Mouse (Mus musculus) ES-Bruce4 (cell line): ENCODE measurements around the gene Sorbs2. TPM values are rescaled to one million over a fixed set of nuclear protein-coding genes. Genes with fewer than 3 reads are reported as not detected.

Source experiments
- H3K27ac ChIP-seq: 2 replicates; pipeline ENCODE4 v1.5.1; 2012; ENCODE audit warnings: low read length, inconsistent platforms; ENCODE audit not compliant: insufficient read depth
- H3K27me3 ChIP-seq: 2 replicates; pipeline ENCODE4 v1.6.1; 2012; ENCODE audit warnings: mild to moderate bottlenecking, low read length, inconsistent platforms; ENCODE audit not compliant: control insufficient read depth, poor library complexity, insufficient read depth, severe bottlenecking
- H3K36me3 ChIP-seq: 2 replicates; pipeline ENCODE4 v1.6.1; 2012; ENCODE audit warnings: inconsistent platforms, mild to moderate bottlenecking, low read length, moderate library complexity; ENCODE audit not compliant: control insufficient read depth, poor library complexity, insufficient read depth, severe bottlenecking
- H3K4me1 ChIP-seq: one replicate; pipeline ENCODE4 v1.8.1; 2011; ENCODE audit warnings: low read length; ENCODE audit not compliant: control insufficient read depth, insufficient read depth
- H3K4me3 ChIP-seq: 2 replicates; pipeline ENCODE4 v1.5.1; 2011; ENCODE audit warnings: low read depth, mild to moderate bottlenecking, low read length
- H3K9ac ChIP-seq: 2 replicates; pipeline ENCODE4 v1.6.1; 2012; ENCODE audit warnings: low read depth, mild to moderate bottlenecking, inconsistent platforms; ENCODE audit not compliant: poor library complexity, severe bottlenecking
- H3K9me3 ChIP-seq: replicated peaks from 2 replicates; pipeline ENCODE4 v1.6.1; 2012; ENCODE audit warnings: mild to moderate bottlenecking, low read length, inconsistent platforms; ENCODE audit not compliant: control insufficient read depth, poor library complexity, insufficient read depth, severe bottlenecking
- CTCF ChIP-seq: IDR thresholded peaks from one replicate; pipeline ENCODE4 v1.8.1; 2011; ENCODE audit warnings: low read depth, low read length
- EP300 ChIP-seq: IDR thresholded peaks from 2 replicates; pipeline ENCODE4 v1.6.1; 2011; ENCODE audit warnings: low read depth, low read length; ENCODE audit not compliant: insufficient read depth
- POLR2A ChIP-seq: IDR thresholded peaks from one replicate; pipeline ENCODE4 v1.8.1; 2011; ENCODE audit warnings: low read length; ENCODE audit not compliant: insufficient read depth
- polyA plus RNA-seq: library from polyadenylated mRNA; stranded (reverse); fragments of >200 nt; gene quantifications from 2 replicates; pipeline ENCODE4 v1.2.4, GENCODE M21; 2011; ENCODE audit warnings: low read depth; ENCODE audit not compliant: missing spikeins, insufficient read depth, insufficient read length

Gene Sorbs2
- polyA plus RNA-seq, 1 experiment: 3.5 TPM

DNA sequence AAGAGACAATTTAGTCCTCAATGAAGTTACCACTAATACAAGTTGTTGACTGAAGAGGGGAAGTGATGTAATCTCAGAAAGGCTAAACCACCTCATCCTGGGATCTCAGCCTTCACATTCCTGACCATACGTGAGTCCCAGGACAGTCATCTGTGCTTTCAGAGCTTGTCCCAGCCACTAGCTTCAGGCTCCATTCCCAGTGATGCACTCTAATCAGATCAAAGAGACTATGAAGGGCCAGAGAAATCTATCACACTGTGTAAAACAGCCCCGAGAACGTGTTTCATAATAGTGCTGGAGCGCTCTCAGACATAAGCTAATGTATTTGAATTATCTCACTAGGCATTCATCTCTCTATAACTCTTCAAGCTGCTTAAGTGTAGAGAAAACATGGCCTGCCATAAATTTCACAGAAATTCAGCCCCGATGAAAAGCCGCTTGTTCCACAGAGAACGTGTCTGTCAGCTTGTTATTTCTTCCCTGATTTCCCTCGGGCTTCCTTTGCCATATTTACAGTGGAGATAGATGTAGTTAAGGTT is 175.3 kb downstream of the Sorbs2 start:
- TF ChIP-seq CTCF (no peak), EP300 (no peak), POLR2A (no peak)
- Histone ChIP-seq H3K27ac (no peak overlapping the region), H3K4me3 (no peak overlapping the region)

DNA sequence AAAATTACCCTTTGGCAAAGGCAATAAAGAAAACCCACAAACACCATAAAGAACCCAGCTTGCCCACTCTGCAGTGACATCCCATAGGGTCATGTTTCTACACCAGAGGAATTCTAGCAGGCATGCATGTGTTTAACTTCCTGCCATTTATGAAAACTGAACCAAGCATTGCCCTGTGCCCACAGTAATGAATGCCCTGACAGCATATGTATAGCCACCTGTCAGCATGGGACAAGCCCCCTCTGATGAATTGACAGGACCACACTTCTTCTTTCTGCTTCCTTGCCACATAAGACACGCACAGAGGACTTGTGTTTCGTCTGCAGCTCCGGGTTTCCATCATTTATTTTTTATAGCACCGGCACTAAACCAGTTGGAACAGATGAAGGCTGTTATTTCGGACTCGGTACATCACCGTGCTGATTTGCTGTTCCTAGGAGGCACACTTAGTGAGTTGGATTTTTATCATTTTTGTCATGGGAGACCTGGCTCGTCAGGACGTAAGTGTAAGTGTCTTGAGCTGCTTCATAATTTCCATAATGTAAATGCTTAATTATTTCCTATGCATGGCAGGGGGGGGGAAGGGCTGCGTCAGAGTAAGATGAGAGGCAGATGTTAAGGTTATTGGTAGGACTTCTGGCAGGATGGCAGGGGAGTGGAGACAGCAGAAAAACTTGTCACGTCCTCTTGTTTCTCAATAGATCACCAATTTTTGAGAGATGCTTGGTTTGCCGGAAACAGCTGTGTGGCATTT is 180.5 kb downstream of the Sorbs2 start:
- no peak overlapping the region for H3K27ac ChIP-seq
- no peaks in the 10 kb centered on the region for H3K36me3 ChIP-seq
- no peaks in the 10 kb centered on the region for H3K4me1 ChIP-seq
- no peaks in the 10 kb centered on the region for H3K27me3 ChIP-seq
- H3K9me3 ChIP-seq: no peaks in the 10 kb centered on the region
- TF ChIP-seq CTCF (no peak), POLR2A (no peak), EP300 (no peak)
- H3K4me3 ChIP-seq: no peak overlapping the region
- no peak overlapping the region for H3K9ac ChIP-seq

More for the DNA sequence above, 175.3 kb downstream of the Sorbs2 start:
- no peaks in the 10 kb centered on the region for H3K27me3 ChIP-seq
- no peak overlapping the region for H3K9ac ChIP-seq
- H3K4me1 ChIP-seq: no peaks in the 10 kb centered on the region
- H3K9me3 ChIP-seq: peaks cover 5% of the 10 kb centered on the region
- H3K36me3 ChIP-seq: no peaks in the 10 kb centered on the region

DNA sequence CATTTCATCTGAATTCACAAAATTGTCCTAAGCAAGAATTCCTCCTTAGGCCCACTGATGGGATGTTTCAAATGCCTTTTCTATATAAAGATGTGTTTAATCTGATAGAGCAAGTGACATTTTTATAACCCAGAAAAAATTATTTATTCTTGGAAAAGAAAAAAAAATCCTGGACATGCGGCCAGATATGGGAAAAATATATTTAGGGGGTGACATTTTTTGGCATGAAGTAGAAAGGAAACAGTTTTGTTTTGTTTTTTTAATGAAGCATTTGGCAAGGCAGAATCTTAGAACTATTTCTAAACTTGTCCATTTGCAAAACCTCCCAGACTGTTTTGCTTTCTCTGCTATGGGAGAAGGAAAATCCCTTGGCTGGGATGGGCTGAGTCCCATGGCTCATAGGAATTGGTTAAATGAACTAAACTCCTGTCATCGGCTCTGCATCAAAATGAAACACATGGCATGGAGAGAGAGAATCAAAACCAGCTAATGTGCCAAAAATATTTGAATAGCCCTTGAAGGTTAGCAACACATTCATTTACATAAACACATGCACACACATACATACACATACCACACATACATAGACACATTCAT is 182.1 kb downstream of the Sorbs2 start:
- no peak overlapping the region for H3K27ac ChIP-seq
- no peaks in the 10 kb centered on the region for H3K4me1 ChIP-seq
- H3K9ac ChIP-seq: no peak overlapping the region
- TF ChIP-seq CTCF (no peak), EP300 (no peak), POLR2A (no peak)
- no peaks in the 10 kb centered on the region for H3K9me3 ChIP-seq
- H3K36me3 ChIP-seq: no peaks in the 10 kb centered on the region
- no peaks in the 10 kb centered on the region for H3K27me3 ChIP-seq
- no peak overlapping the region for H3K4me3 ChIP-seq

DNA sequence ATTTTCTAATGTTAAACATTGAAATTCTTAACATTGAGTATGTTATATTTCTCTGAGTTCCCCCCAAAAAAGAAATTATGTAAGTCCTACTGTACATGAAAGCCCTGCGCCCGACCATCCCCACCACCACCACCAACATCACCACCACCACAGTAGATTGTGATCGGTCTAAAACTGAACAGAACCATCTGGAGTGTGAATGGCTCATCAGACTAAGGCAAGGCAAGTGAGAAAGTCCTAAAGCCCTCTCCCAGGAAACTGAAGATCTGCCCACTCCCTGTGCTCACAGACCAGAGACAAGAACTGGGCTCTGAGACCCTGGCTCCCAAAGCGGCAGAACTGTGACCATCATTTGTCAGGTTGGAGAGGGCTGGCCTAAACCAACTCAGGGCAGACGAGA is 192.5 kb downstream of the Sorbs2 start:
- TF ChIP-seq POLR2A (no peak), EP300 (no peak), CTCF (no peak)
- Histone ChIP-seq H3K9ac (no peak overlapping the region), H3K9me3 (no peaks in the 10 kb centered on the region), H3K27me3 (no peaks in the 10 kb centered on the region), H3K4me3 (no peak overlapping the region), H3K27ac (no peak overlapping the region), H3K36me3 (no peaks in the 10 kb centered on the region), H3K4me1 (no peaks in the 10 kb centered on the region)

DNA sequence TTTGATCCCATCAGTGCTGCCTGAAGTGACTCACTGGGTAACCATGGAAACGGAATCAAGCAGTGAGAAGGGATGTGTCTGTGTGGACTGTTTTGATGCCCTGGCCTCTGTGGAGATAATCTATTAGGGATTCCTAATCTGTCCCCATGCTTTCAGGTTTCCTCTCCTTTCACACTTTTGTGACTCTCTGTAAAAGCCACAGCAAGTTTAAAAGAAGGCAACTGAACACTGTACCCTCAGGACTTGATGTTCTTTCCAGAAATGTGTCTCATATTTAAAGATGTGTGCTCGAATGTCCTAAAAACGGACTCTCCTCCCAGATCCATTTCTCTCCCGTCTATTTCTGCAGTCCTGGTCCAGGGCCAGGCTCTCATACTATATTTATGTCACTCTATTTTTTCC is 196.1 kb downstream of the Sorbs2 start:
- Histone ChIP-seq H3K27ac (no peak overlapping the region), H3K9me3 (no peaks in the 10 kb centered on the region), H3K4me3 (no peak overlapping the region), H3K4me1 (peaks cover 1% of the 10 kb centered on the region), H3K27me3 (no peaks in the 10 kb centered on the region), H3K9ac (no peak overlapping the region), H3K36me3 (no peaks in the 10 kb centered on the region)
- TF ChIP-seq CTCF: no peak
- no peak for TF ChIP-seq POLR2A
- TF ChIP-seq EP300: no peak

DNA sequence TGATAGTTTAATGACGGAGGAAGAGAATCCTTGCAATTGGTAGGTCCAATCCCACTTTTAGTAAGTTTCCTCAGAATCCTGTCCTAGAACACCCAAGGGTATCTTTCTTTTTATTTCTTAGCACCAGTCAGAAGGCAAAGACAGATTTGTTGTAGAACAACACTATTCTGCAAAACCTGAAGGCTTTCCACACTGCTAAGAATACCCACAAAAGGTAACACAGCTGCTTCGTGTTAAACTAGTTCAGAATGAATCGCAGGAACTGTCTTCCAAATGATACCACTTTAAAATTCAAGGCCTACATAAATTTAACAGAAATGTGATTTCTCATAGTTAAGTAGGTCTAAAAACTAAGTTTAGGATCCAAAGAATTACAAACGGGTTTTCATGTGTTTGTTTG is 201.5 kb downstream of the Sorbs2 start:
- no peak for TF ChIP-seq POLR2A
- TF ChIP-seq CTCF: no peak
- TF ChIP-seq EP300: no peak
- H3K4me1 ChIP-seq: peaks cover 1% of the 10 kb centered on the region
- no peak overlapping the region for H3K9ac ChIP-seq
- H3K4me3 ChIP-seq: no peak overlapping the region
- H3K36me3 ChIP-seq: no peaks in the 10 kb centered on the region
- no peaks in the 10 kb centered on the region; the same call in 1 of the 2 replicates for H3K9me3 ChIP-seq
- H3K27me3 ChIP-seq: no peaks in the 10 kb centered on the region
- H3K27ac ChIP-seq: no peak overlapping the region
